Mouse (Mus musculus) fibroblast of lung, adult 2 months (primary cell): ENCODE results near the gene Rbp1.

Experiments
- DNase-seq: peaks from one replicate; pipeline ENCODE4 v3.0.0-alpha.2; 2011; ENCODE audit warnings: low read depth

The Rbp1 gene

GRCm38 (mm10) chr9:98422656-98423055, at the start of gene Rbp1:
Rbp1 (plus strand) TSS chr9:98422961.
- DNase-seq, result no peak

DNA sequence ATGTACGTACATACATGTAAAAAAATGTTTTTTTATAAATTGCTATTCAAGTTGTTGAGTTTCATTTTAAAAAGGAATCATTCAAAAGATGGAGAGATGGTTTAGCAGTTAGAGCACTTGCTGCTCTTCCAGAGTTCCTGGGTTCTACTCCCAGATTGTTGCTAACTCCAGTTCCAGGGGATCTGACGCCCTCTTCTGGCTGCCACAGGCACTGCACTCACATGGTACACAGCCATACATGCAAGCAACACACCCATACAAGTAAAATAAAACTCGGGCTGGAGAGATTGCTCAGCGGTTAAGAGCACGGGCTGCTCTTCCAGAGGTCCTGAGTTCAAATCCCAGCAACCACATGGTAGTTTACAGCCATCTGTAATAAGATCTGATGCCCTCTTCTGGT, 49.4 kb upstream of the Rbp1 start:
- no peak for DNase-seq

- no peak for DNase-seq
These were observed 47.9 kb upstream of the Rbp1 start for GRCm38 (mm10) chr9:98374897-98375296.

DNA sequence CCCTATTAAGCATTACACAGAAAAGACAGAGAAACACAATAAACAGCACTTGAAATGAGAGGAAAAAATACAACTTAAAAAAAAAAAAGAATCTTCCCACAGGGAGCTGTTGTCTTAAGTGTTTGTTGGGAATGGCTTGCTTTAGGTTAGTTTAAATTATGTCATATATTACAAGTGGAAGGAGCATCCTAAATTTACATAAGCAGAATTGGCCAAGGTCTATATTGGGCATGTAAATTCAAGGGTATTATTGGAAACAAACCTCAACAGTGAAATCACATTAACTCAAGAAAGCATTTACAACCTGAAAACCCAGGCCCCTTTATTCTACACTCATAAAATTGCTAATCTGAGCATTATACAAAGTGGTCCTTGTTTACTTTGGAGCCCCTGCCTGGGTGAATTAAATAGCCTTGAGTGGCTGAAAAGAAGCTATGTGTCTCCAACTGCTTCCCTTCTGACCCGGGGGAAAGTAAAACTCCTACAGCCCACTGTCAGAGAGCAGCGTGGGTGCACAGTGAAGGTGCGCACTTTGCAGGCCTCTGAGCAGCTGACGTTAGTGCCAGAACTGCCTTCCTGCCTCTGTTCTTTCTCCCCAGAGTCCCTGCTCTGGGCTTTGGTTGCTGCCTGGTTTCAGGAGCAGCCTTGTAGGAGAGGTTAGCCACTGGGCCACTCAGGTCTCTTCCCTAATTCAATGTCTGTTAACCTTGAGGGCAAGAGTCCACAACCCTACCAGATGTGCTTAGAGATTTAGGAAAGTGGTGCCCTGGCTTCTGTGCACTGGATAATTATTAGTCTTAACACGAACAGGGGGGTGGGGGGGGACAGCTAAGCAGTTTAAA, 47.2 kb upstream of the Rbp1 start:
- DNase-seq, result no peak

- peak; percentile 9 for DNase-seq
These were observed 43.0 kb upstream of the Rbp1 start for GRCm38 (mm10) chr9:98379736-98380135.

- DNase-seq, result no peak
These were observed 42.2 kb upstream of the Rbp1 start for GRCm38 (mm10) chr9:98380593-98380992.

GRCm38 (mm10) chr9:98387741-98388632, 34.8 kb upstream of the Rbp1 start:
- DNase-seq, result no peak

- DNase-seq, result no peak
These were observed 34.2 kb upstream of the Rbp1 start for GRCm38 (mm10) chr9:98388633-98388965.

DNA sequence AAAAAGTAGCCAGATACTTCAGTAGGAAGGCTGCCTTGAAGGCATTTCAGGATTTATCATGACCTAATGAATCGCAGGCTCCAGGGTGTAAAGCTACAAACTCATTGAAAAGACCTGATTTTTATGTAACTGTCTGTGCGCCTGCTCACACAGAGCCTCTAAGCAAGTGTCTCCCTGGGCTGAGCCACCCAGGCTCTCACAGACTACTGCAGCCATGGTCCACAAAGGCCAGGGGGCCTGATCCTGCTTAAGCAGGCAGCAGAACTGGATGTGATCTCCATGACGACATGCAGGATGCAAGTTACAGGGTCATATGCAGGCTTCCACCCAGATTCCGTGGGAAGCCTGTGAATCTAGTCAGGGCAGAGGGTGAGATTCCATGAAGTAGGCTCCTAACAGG, 29.3 kb upstream of the Rbp1 start:
- DNase-seq, result no peak

DNA sequence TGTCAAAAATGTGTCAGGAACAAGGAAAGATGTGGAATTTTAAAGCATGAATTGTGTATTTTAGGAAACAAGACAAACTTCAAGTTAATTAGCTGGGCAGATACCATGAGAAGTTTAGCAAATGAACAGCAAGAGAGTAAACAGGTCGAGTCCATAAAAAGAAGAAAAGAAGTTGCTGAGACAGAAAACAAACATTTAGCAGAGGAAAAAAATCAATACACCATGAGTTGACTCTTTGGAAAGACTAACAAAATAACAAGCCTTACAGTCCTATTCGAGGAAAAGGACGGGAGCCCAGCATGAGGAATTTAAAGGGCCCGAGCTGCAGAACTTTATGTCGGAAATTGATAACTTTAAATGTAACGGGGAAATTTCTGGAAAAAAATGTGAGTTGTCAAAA, 25.6 kb upstream of the Rbp1 start:
- no peak for DNase-seq

- DNase-seq, result no peak
These were observed 24.9 kb upstream of the Rbp1 start for GRCm38 (mm10) chr9:98397866-98398265.

- peak; percentile 58 for DNase-seq
These were observed 22.4 kb upstream of the Rbp1 start for GRCm38 (mm10) chr9:98400185-98400894.

- no peak for DNase-seq
These were observed 21.1 kb upstream of the Rbp1 start for GRCm38 (mm10) chr9:98401611-98402010.

DNA sequence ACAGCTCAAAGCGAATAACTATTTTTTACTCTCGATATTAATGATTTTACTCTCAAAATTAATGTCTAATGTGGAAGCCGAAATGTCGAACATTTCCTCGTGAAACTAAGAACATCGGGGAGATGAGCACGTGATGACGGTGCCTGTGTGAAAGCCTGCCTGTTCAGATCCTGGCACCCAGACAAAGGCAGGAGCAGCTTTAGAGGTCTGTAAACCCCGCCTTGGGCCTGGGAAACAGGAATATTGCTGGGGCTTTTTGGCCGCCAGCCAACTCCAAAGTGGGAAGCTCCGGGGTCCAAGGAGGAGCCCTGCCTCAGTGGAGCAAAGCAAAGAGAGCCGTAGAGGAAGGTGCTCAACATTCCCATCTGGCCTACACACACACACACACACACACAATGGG, 15.0 kb upstream of the Rbp1 start:
- DNase-seq, result no peak

GRCm38 (mm10) chr9:98409137-98409536, 13.6 kb upstream of the Rbp1 start:
- DNase-seq, result no peak

DNA sequence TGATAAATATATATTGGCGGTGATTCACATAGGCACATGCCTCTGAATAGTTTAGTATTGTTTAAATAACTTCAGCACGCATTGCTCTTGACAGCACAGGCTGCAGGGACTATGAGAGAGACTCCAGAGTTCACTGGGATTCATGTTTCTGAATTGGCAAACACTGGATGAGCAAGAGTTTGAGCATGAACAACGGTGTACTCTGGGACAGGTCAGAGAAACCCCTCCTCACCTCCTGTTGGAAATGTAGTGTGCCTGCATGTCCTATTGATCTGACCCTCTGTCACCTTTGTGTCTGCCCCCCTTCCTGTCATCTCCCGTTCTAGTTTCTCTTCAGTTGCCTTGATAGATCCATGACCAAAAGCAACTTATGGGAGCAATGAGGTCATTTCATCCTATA, 7.3 kb upstream of the Rbp1 start:
- no peak for DNase-seq

DNA sequence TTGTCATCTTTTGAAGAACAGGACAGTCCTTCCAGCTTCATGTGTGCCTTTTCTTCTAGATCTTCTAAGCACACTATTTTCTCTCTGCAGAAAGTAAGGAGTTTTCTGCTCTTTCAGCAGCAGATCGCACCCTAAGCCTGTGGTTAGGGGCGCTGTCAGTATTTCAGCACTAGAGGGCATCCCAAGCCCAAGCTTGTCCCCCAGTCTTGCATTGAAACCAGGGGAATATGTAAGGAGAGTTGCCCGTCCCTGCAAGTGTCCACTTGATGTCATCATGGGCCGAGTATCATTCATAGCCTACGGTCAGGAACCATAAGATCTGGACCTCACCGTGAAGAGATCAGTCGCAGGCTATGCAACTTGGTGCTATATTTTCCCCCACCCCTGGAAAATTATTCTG, 4.8 kb upstream of the Rbp1 start:
- DNase-seq, result no peak

GRCm38 (mm10) chr9:98418346-98418745, 4.4 kb upstream of the Rbp1 start:
- no peak for DNase-seq

- no peak for DNase-seq
These were observed 2.1 kb upstream of the Rbp1 start for GRCm38 (mm10) chr9:98420666-98421065.

GRCm38 (mm10) chr9:98421903-98422302, 858 bp upstream of the Rbp1 start:
- no peak for DNase-seq

DNA sequence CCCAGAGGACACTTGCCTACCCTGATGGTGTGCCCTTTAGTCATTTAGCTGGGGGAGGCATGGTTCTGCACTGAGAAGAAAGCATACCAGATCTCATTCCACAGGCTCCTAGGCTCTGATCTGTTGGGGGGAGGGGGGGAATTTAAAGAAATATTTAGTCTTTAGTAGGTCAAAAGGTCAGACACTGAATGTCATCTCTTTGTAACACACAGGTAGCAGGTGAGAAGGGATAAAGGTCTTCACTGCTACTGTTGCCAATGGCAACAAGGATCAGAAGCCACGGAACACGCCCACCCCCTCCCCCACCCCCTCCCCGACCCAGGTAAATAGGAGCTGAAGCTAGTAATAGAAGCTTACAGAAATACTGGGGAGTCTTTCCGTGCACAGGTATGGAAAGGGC, 930 bp downstream of the Rbp1 start:
- DNase-seq, result no peak

DNA sequence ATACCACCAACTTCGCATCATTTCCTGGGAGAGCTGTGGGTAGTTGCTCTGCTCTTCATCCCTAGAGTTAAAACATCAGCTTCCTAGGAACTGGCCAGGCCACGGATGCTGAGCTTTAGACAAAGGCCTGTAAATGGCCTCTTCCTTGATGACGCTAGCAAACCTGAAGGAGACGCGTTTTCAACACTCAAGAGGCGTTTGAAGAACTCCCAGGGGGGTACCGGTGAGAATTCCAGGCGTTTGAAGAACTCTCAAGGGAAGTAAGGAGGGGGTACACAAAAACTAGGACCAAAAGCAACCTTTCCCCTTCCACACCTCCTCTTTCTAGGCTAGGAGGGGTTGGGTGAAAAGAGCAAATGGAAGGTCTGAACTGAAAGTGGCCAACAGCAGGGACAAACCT, 1.5 kb downstream of the Rbp1 start:
- no peak for DNase-seq

- no peak for DNase-seq
These were observed 2.0 kb downstream of the Rbp1 start for GRCm38 (mm10) chr9:98424725-98425210.
